Mouse (Mus musculus) forebrain, embryonic 11.5 days (tissue): Measurements from ENCODE around the gene Irf5. TPM values are rescaled to one million over a fixed set of nuclear protein-coding genes. Genes with fewer than 3 reads are reported as not detected.

ENCODE experiments used
- ATAC-seq: fragments of 200-750 bp; cut with Nextera tagmentation; replicated peaks from 2 replicates; pipeline ENCODE4 v1.8.0; 2017; ENCODE audit warnings: moderate TSS enrichment; ENCODE audit not compliant: low FRiP score
- DNase-seq: peaks from one replicate; pipeline ENCODE4 v3.0.0-alpha.2; 2017; ENCODE audit warnings: low spot score
- H3K27ac ChIP-seq: fragments of 300-500 bp; sonication (generic); 2 replicates; pipeline ENCODE4 v1.5.1; 2014; ENCODE audit warnings: low read depth, low read length
- H3K27me3 ChIP-seq: fragments of 300-500 bp; sonication (generic); 2 replicates; pipeline ENCODE4 v1.6.1; 2014; ENCODE audit warnings: mild to moderate bottlenecking, low read length, mixed read lengths; ENCODE audit not compliant: control insufficient read depth, insufficient read depth
- H3K36me3 ChIP-seq: fragments of 300-500 bp; sonication (generic); 2 replicates; pipeline ENCODE4 v1.6.1; 2014; ENCODE audit warnings: mild to moderate bottlenecking, low read length, moderate library complexity, mixed read lengths; ENCODE audit not compliant: control insufficient read depth, insufficient read depth
- H3K4me1 ChIP-seq: fragments of 300-500 bp; sonication (generic); replicated peaks from 2 replicates; pipeline ENCODE4 v1.6.1; 2014; ENCODE audit warnings: low read length, mixed read lengths; ENCODE audit not compliant: control insufficient read depth, insufficient read depth
- H3K4me2 ChIP-seq: fragments of 300-500 bp; sonication (generic); 2 replicates; pipeline ENCODE4 v1.6.1; 2014; ENCODE audit warnings: low read depth, mild to moderate bottlenecking, low read length, moderate library complexity, mixed read lengths; ENCODE audit not compliant: severe bottlenecking
- H3K4me3 ChIP-seq: fragments of 300-500 bp; sonication (generic); 2 replicates; pipeline ENCODE4 v1.5.1; 2014; ENCODE audit warnings: low read depth, low read length
- H3K9ac ChIP-seq: fragments of 300-500 bp; sonication (generic); 2 replicates; pipeline ENCODE4 v1.6.1; 2014; ENCODE audit warnings: low read length
- H3K9me3 ChIP-seq: fragments of 300-500 bp; sonication (generic); 2 replicates; pipeline ENCODE4 v1.6.1; 2016; ENCODE audit warnings: low read length, mixed read lengths; ENCODE audit not compliant: control insufficient read depth
- WGBS: fragments of 180-500 bp; shearing (Covaris S2); extraction: QIAGEN DNeasy Blood & Tissue Kit; methylation state at CpG from one replicate; pipeline ENCODE4 v1.1.7; 2014; 5-methylcytosine and 5-hydroxymethylcytosine counted together
- polyA plus RNA-seq: library from polyadenylated mRNA; unstranded; fragments of >200 nt; fragmentation: Nextera tagmentation; extraction: Ambion mirVana; gene quantifications from 2 replicates; pipeline ENCODE4 v1.2.1, GENCODE M21; 2014

Irf5 gene
- polyA plus RNA-seq, 1 experiment from 2014 or later, result 2.1 TPM

DNA sequence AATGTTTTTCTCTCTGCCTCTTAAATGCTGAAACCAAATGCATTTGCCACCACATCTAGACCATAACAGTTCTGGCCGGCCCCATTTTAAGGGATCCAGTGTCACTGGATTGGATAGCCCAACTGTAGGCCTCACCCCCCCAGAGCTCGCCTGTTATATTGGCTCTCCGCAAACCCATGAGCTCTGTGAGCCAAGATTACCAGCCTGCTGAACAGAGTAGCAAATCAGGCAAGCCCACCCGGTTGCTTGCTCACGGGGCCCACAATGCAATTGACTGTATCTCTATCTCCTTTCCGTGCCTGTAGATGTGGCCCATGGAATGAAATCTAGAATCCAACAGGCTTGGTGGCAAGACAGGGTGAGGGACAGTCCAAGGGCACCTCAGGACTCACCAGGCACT is 25.6 kb upstream of the Irf5 start:
- 87% methylated on average over 6 of the region's 6 CpGs for WGBS
- H3K27me3 ChIP-seq, result peaks cover 13% of the 10 kb centered on the region
- no peak overlapping the region for H3K27ac ChIP-seq
- H3K4me2 ChIP-seq, result no peak overlapping the region
- no peak overlapping the region for H3K9ac ChIP-seq
- no peaks in the 10 kb centered on the region for H3K36me3 ChIP-seq
- ATAC-seq (no peak), DNase-seq (no peak)
- H3K4me3 ChIP-seq, result no peak overlapping the region
- no peaks in the 10 kb centered on the region for H3K4me1 ChIP-seq
- H3K9me3 ChIP-seq, result no peaks in the 10 kb centered on the region

DNA sequence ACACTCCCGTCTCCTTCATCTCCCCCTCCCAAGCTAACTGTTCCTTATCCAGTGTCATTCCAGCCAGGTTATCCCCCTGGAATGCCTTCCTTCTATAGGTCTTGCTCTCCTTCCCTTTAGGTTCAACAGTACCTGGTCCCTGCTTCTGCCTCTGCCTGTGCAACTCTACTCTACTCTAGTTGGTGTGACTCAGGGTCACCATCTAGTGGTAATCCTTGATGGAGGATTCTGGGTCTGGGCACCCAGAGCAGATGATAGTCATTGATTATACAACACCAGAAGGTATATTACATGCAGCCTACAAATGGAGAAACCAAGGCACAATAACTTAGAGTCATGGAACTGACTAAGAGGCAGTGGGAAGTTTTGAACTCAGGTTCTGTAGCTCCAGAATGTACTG is 24.8 kb upstream of the Irf5 start:
- no peaks in the 10 kb centered on the region for H3K4me1 ChIP-seq
- peaks cover 12% of the 10 kb centered on the region for H3K27me3 ChIP-seq
- H3K36me3 ChIP-seq, result no peaks in the 10 kb centered on the region
- 93% methylated on average over 1 of the region's 1 CpGs for WGBS
- DNase-seq (no peak), ATAC-seq (no peak)
- H3K4me2 ChIP-seq, result no peak overlapping the region
- H3K9ac ChIP-seq, result no peak overlapping the region
- H3K27ac ChIP-seq, result no peak overlapping the region
- H3K4me3 ChIP-seq, result no peak overlapping the region
- no peaks in the 10 kb centered on the region for H3K9me3 ChIP-seq

DNA sequence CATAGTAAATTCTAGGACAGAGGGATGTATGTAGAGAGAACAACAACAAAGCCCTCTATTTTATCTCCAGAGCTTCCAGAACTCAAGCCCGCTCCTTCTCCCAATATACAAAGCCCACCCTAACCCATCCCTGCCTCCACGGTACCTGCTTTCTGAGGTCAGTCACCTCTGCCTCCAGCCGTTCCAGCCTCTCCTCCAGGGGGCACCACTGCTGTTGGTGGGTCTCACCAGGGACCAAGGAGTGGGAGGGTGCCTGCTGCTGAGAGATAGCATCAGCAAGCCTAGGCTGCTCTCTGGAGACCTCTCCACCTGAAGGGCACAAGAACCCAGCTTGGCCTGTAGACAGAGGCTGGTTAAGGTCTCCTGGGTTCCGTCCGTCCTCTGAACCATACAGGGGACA is 20.9 kb upstream of the Irf5 start:
- Histone ChIP-seq H3K36me3 (no peaks in the 10 kb centered on the region), H3K4me1 (peaks cover 5% of the 10 kb centered on the region; the same call in 1 of the 2 replicates), H3K27ac (no peak overlapping the region), H3K9ac (no peak overlapping the region), H3K4me3 (no peak overlapping the region), H3K4me2 (no peak overlapping the region), H3K27me3 (peaks cover 27% of the 10 kb centered on the region), H3K9me3 (no peaks in the 10 kb centered on the region)
- WGBS, result 82% methylated on average over 5 of the region's 5 CpGs
- no peak for DNase-seq
- no peak for ATAC-seq

DNA sequence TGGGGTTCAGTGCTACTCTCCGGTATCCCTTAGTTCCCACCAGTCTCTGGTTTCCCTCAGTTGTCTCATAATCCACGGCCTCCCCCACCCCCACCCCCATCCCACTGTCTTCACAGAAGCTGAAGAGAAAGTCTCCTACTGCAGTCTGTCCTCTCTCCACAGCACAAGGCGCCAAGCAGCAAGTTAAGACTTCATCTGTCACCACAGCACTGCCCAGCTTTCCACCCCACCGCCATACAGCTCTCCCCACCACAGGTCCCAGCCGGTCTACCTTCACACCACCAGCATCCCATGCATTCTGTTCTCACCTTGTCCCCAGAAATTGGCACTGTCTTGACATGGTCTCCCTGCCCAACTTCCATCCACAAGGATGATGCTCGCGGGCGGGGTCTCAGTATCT is 19.6 kb upstream of the Irf5 start:
- no peak overlapping the region for H3K9ac ChIP-seq

DNA sequence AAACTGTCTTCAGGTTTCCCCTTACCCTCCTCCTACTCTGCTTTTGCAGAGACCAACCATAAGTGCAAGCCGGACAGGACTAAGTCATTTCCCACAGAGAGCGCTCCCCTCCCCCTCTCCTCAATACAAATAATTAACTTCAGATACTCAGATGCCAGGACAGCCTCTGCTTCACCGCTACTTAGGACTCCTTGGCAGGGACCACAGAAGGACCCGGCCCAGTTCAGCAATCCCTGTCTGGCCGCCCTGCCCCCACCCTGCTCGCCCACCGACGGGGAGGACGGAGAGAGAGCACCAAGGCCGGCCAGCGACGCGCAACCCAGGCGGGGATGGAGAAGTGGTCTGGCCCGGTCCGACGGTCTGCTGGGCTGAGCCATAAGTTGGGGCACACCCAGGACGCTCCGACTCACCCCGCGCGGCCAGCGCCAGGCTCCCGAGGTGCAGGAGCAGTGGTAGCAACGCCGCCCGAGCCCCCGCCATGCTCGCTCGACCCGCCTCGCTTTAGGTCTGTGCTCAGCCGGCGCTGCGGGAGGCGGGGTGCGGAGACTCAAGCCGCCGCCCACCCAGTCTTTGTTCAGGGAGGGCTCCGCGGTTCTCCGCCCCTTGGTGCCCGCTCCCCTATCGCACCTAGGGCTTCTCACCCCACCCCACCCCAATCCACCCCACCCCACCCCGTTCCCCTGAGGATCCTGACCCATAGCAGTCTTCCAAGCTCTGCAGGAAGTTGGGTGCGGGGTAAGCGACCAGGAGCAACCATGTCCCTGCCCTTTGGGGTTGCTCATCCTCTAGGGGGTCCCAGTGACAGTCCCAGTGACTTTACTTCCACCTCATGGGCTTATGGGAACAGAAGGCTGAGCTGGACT is 18.7 kb upstream of the Irf5 start, which contains the start of gene Kcp:
Gene Kcp, minus strand, starts transcription at position 506 of the 863 bp plus-strand sequence.
- Histone ChIP-seq H3K27me3 (peaks cover 27% of the 10 kb centered on the region), H3K4me1 (peaks cover 5% of the 10 kb centered on the region; the same call in 1 of the 2 replicates), H3K4me3 (peak within 1 kb of the TSS; percentile 39), H3K36me3 (no peaks in the 10 kb centered on the region), H3K27ac (no peak within 1 kb of the TSS), H3K4me2 (peak within 1 kb of the TSS; percentile 60), H3K9me3 (no peaks in the 10 kb centered on the region), H3K9ac (peak within 1 kb of the TSS; percentile 52)
- WGBS, result 2% methylated on average over 45 of the region's 47 CpGs
- DNase-seq, result peak; percentile 71
- ATAC-seq, result peak; percentile 49; the same call in 1 of the 2 replicates

More for the DNA sequence above, 19.6 kb upstream of the Irf5 start:
- ATAC-seq, result no peak
- H3K27ac ChIP-seq, result no peak overlapping the region
- no peaks in the 10 kb centered on the region for H3K36me3 ChIP-seq
- H3K4me3 ChIP-seq, result peak overlapping the region; percentile 39
- peaks cover 27% of the 10 kb centered on the region for H3K27me3 ChIP-seq
- H3K9me3 ChIP-seq, result no peaks in the 10 kb centered on the region
- H3K4me1 ChIP-seq, result peaks cover 5% of the 10 kb centered on the region; the same call in 1 of the 2 replicates
- H3K4me2 ChIP-seq, result peak overlapping the region; percentile 60; the same call in 1 of the 2 replicates
- WGBS, result 26% methylated on average over 8 of the region's 8 CpGs
- no peak for DNase-seq

DNA sequence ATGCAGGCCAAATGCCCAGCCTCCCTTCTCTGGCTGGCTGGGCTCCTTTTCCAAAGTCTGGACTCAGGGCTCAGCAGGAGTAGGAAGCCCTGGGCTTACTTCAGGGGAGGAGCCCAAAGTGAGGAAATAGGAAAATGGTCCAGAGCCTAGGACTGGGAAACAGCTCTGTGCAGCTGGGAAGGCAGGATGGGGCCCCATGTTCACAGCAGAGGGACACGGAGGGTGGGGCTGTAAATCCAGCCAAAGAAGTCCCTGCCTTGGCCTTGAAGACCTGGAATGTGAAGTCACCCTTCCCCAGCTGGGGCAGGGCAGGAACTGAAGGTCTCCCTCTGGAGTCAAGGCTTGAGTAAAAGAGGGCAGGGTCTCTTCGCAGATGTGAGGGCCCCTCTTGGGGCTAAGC is 17.3 kb upstream of the Irf5 start:
- H3K27ac ChIP-seq, result no peak overlapping the region
- no peak overlapping the region for H3K4me3 ChIP-seq
- H3K4me1 ChIP-seq, result peaks cover 10% of the 10 kb centered on the region; the same call in 1 of the 2 replicates
- no peak overlapping the region for H3K4me2 ChIP-seq
- no peaks in the 10 kb centered on the region for H3K36me3 ChIP-seq
- no peak for ATAC-seq
- WGBS, result 39% methylated on average over 2 of the region's 2 CpGs
- DNase-seq, result no peak
- H3K9ac ChIP-seq, result no peak overlapping the region
- H3K27me3 ChIP-seq, result peaks cover 27% of the 10 kb centered on the region
- H3K9me3 ChIP-seq, result no peaks in the 10 kb centered on the region

DNA sequence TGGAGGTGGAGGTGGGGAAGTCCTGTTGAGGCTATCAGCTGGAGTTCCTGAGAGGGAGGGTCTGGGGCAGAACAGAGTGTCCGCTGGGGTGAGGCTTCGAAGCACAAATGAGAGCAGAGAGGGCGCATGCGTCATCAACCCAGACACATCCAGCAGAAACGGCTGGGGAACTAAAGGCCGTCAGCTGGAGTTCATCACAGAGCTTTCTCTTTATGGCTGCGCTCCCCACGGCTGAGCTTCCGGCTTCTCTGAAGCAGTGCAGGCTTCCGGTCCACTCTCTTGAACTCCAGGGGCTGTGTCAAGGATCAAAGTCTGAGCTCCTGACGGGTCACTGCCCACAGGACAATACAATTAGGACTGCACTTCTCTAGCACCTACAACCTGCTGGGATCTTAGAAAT is 13.1 kb upstream of the Irf5 start:
- Histone ChIP-seq H3K4me1 (peaks cover 4% of the 10 kb centered on the region; the same call in 1 of the 2 replicates), H3K9ac (peak overlapping the region; percentile 20; the same call in 1 of the 2 replicates), H3K36me3 (no peaks in the 10 kb centered on the region), H3K27me3 (peaks cover 7% of the 10 kb centered on the region), H3K4me3 (peak overlapping the region; percentile 6; the same call in 1 of the 2 replicates), H3K9me3 (no peaks in the 10 kb centered on the region), H3K4me2 (peak overlapping the region; percentile 44), H3K27ac (0 out of 2 replicates have a peak overlapping the region, but pooled peaks have one; percentile 31)
- DNase-seq (peak; percentile 77), ATAC-seq (peak; percentile 74)
- WGBS, result under 1% methylated on average over 11 of the region's 11 CpGs

DNA sequence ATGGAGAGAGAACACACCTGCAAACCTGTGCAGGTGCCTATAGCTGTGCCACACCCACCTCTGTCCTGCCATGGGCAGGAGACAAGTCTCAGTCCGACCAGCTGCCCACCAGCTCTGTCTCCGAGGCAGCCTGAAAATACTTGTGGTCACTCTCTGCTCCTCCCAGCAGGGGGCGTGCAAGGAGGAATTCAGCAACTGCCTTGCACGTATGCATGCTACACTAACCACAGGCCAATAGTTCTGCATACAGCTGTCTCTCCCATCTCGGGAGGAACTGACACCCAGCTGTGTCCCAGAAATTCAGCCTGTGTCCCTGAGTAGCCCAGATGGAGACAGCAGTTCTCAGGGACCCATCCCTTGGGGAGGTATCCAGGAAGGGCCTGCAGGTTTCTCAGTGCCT is 9.3 kb upstream of the Irf5 start:
- H3K9ac ChIP-seq, result no peak overlapping the region
- H3K36me3 ChIP-seq, result no peaks in the 10 kb centered on the region
- ATAC-seq, result peak; percentile 30; the same call in 1 of the 2 replicates
- peaks cover 4% of the 10 kb centered on the region; the same call in 1 of the 2 replicates for H3K4me1 ChIP-seq
- no peaks in the 10 kb centered on the region for H3K9me3 ChIP-seq
- no peak overlapping the region for H3K4me3 ChIP-seq
- peak; percentile 80 for DNase-seq
- H3K27ac ChIP-seq, result no peak overlapping the region
- H3K27me3 ChIP-seq, result no peaks in the 10 kb centered on the region; the same call in 1 of the 2 replicates
- H3K4me2 ChIP-seq, result no peak overlapping the region
- 10% methylated on average over 5 of the region's 5 CpGs for WGBS
